Mouse (Mus musculus): ENCODE data around the gene Slc25a21.

The Slc25a21 gene

DNA sequence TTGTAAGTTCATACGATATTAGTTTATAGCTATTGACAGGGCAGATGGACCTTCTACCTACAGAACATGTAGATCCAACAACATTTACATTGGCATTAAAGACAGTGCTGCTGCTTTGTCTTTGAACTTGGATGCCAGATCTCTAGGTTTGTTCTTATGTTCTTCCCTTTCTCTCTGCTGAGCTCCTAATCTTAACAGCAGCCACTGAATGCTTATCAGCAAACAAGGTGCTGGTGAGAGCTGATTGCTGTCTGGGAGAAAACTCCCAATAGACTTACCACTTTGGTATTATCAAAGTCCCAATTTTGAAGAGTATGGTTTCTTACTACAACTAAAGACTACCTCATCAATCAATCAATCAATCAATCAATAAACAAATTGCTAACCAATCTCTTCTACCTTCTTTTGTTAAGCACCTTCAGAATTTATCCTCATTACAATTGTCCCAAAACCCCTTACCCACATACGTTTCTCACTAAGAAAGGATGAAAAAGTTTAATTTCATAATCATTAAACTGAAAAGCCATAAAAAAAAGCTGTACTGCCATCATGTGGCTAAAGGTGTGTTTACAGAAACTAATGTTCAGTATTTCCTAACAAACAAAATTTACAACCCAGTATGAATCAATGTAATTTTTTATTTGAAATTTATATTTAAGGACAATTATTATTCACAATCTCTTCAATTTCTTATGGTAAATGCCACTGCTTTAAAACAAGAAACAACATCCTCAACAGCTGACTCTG is 12.7 kb downstream of the Slc25a21 start:
- DNase-seq: no peak

DNA sequence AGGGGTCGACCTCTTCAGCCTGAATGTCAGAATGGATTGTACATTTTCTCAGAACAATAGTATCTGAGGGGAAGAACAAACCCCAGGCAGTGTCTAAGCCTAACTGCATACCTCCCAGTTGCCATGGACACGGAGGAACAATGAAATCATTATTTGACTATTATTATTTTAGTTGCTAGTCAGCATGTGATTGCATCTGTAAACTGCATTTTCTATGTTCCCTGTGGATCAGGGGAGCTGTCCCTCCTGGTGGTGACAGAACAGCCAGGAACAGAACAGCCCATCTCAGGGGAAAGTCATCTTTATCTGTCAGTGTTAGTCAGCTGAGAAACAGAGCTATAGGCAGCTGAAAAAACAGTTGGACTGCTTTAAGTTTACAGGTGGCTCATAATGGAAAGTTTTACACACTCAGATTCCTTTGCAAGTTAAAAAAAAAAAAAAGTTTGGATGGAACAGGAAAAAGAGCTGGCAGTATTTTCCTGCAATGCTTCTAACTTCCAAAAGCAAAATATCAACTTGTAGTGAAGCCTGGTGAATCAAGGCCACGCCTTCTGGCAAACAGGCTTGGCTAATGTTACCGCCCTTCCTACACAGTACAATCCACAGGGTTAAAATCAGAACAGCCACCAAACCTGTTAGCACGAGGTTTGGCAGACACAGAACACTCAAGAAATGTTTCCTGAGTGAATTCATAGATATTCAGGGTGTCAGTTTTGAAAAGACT is 17.6 kb downstream of the Slc25a21 start:
- no peak for DNase-seq

DNA sequence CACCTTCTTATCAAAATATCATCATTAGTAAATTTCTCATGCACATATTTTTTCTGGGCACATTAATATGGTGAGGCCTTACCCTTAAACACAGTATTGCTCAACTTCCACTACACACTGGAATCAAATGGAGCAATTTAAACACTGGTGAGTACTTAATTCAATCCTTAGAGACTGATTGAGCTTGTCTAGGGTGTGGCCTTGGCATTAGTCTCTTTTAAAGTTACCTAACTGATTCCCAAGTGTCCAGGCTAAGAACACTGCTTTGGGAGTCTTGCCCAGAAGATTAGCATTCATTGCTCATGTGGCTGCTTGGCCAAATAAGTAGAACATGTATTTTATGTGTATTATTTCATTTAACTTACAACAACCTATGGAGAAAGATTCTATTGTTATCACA is 18.5 kb downstream of the Slc25a21 start:
- no peak for DNase-seq

DNA sequence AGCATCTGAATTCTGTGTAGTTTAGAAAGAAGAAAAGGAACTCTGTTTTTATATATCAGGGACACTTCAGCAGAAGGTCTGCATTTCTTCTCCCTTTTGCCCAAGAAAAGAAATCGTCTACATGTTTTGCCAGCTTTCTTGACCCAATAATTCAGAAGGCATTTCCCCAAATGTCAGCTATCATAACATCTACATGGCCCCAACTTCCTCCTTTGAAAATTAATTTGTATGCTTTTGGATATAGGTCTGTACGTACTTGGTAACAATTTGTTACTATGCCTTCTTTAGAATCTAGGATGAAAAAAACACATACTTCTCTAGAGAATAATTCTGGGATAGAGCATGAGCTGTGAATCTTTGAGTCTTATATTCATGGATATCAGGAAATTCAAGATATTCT is 34.0 kb downstream of the Slc25a21 start:
- DNase-seq: no peak

DNA sequence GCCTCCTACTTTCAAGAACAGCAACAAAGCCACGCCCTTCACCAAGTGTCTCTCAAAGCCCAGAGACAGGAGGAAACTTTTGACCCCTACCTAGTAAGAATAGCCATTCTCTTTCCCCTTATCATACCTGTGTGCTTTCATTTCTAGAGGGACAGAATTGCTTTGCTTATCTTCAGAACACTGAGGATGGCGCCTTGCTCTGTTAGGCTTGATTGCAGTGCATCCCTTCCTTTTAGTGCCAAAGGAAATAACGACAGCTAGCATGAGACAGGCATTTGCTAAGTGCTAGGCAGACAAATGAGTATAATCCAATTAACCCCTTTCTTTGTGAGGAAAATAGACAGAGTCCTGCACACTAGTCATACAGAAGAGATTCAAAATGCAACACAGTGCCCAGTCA is 34.4 kb downstream of the Slc25a21 start:
- DNase-seq: no peak

DNA sequence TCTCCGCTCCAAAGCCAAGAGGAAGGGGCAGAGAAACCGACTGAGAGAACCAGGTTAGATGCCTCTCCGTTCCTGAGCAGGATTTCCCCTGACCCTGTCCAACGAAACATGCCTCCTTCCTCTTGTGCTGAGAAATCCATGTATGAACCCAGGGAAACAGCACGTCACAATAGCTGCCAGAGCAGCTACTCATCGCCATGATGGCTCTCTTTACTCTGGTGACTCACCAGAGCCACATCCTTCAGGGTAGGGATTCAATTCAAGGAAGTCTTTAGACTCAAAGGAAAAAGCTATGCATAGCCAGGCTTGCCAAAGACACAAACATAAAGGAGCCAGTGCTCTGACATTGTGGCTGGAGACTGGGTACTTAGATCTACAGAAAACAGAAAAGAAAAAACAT is 37.4 kb downstream of the Slc25a21 start:
- no peak for DNase-seq

DNA sequence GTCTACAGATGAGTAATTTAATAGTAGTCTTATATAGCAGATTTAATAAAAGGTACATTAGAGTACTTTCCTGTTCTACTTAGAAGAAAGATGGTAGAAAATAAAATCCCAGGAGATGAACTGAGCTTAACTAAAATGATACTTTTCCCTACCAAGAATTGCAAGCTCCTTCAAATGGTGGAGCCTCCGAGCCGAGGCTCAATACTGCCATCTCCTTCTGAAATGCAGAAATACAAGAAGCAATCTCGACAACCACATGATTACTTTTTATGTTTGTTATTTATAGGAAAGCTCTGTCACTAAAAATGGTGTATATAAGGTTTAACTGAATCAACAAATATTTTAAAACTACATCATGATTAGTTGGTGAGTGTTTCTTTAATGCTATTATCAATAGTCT is 39.0 kb downstream of the Slc25a21 start:
- no peak for DNase-seq

DNA sequence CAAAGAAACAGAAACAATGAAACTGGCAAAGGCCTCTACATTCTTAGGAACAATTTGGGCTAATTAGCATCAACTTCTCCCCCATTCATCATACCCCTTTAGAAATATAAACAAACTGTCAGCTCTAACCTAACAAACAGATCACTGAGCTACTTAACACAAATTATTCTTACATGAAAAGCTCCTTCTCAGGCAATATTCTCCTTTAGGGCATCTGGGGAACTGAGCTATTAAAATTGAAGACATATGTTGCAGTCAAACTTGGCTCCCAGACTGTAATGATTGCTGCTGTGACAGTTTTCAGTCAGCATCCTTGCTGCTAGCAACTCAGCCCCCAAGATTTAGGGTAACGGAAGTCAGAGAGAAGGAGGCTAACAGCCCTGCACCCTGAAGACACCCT is 58.3 kb downstream of the Slc25a21 start:
- no peak for DNase-seq

DNA sequence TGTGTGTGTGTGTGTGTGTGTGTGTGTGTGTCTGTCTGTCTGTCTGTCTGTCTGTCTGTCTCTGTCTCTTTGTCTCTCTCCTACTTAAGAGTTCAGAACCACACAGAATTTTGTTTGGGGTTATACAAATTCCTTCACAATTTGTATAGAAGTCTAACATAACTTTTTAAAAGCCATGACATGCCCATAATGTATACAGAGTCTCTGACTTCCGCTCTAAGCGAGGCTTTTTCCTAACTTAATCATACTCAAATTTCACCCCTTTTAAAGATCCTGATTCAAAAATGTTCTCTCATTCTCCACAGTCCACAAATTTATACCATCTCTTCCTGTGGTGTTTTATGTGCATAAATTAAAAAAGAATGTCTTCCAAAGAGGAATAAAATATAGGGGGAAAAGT is 59.5 kb downstream of the Slc25a21 start:
- DNase-seq: no peak

DNA sequence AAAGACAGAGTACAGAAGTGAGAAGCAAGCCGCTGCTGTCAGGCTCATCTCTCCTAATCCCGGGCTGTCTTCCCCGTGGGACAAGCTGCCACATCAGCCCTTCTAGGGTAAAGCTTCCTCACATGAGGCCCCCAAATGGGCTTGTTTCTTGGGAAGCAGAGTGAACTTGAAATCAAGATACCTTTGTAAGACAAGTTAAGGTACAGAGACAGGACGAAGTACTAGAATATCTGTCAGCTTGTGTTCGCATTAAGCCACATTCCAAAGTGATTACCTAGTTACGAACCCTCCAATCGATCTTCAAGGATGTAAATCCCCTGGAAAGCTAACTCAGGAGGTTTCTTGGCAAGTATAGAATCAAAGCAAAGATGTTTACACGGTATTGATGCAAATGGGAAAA is 78.7 kb downstream of the Slc25a21 start:
- no peak for DNase-seq

DNA sequence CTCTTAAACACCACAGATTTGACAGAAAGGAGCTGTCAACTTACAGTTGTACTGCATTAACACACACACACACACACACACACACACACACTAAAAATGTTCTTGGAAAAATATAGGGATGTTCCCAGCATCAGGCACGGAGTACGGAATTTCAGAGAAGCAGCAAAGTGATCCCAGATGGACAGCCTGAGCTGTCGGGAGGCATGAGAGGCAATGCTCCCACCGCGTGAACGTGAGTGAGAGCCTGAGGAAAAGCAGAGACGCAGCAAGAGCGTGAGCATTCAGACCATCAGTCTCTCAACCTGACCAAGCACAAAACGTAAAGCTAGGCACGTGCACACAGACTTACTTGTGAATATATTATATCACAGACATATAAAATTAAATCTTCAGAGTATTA is 81.8 kb downstream of the Slc25a21 start:
- DNase-seq: no peak

DNA sequence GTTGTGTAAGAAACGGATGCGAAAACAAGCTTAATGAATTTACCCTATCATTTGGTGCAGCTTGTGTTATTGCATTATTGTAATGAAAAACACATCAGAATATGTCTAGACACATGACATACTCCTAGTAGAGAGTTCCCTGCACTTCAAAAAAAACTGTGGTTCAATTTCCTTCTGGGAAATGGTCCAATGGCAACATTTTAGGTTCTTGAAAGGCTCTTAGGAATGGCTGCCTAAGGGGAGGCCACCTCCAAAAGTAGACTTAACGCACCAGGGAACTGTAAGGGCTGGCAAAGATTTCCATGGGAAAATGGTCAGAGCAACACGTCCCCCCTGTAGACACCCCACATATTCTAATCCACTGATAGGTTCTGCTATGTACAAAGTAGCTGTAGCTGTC is 87.9 kb downstream of the Slc25a21 start:
- no peak for DNase-seq

DNA sequence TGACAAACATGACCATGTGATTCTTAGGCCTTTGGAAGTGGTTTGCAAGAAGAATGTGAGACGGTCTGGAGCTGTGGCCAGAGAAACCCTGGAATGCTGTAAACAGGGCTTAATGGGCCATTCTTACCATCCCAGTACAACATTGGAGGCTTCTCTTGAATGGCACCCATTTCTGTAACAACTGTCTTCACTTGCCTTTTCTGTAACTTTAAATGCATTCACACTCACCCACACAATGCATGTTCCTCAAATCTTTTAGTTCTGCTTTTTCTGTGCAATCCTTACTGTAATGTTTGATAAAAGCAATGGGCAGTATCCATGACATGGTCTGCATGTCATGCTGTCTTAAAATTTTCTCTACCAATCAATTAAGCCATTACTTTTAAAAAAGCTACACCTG is 95.0 kb downstream of the Slc25a21 start:
- DNase-seq: no peak

DNA sequence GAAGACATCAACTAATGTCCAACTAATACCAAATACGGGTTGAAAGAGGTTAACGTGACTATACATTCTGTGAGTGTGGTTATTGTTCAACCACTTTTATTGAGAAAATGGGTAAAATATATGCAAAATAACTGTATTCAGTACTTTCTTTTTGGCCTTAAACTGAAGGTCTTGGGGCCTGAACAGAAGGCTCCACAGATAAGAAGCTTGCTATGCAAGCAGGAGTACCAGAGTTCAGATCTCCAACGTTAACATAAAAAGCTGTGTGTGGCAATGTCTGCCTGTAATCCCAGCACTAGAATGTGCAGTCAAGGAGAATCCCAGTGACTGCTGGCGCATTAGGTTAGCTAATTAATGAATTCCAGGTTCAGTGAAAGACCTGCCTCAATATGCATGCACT is 96.7 kb downstream of the Slc25a21 start:
- no peak for DNase-seq

DNA sequence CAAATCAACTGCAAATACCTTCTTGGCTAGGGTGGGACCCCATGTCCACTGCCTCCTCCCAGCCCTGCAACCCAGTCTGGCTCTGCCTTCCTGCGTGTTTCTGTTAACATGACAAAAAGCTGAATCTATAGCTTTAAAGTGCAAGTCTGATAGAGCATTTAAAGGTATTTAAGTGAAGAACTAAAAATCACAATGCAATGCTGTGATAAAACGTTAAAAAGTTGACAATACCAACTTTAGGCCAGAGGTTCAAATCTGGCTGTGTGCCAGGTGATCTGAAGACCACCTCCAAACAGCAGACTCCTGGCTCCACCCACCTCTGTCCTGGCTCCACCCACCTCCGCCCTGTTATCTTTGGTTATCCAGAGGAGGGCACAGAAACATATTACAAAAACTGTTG is 98.2 kb downstream of the Slc25a21 start:
- DNase-seq: no peak

DNA sequence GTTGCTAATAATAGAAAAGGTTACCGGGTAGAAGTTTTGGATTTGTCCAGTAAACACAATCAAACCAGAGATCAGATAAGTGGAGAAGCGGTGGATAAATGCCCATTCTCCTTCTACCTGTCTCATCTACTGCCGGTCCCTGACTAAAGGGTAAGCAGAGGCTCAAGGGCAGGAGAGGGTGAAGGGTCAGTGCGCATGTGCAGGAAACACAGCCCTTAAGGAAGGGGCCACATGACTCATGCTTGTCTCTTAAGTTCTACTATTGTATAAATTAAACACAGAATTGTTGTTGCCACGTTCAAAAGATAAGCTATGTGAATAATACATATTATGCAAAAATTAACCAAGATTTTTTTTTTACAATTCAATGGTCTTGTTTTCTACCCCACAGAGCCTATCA is 98.9 kb downstream of the Slc25a21 start:
- DNase-seq: no peak

DNA sequence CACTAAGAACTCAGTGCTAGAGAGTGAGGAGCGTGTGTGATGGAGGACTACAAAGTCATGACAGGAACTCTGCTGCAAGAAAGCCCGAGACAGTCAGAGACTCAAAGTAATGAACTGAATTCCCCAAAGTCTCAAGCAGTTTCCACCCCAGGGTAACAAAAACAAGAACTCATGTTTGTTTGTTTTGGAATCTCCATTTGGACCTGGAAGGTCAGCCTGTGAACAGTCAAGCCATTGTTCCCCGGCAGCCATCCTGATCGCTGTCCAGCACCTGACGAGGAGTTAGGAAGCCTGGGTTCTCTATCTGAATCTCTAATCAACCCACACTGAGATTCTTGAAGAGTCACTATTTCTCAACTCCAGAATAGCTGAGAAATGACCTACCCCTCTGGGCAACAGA is 104.2 kb downstream of the Slc25a21 start:
- no peak for DNase-seq

DNA sequence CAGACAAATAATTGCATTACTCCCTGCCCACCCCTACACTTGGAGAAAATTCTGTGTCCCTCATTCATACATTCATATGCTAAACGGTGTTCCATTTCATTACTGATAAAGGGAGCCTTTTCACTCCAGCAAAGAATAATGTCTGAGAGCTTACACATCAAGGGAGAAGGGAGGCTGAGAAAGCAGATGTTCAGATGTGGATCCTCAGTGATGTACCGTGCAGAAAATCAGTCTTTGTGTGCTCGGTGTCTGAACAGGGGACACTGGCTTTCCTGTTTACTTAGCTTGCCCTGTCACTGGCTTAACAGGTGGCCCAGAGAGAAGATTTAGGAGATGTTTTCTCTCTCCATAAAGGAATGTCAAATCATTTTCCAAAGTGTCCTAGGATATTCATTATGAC is 112.8 kb downstream of the Slc25a21 start:
- no peak for DNase-seq

DNA sequence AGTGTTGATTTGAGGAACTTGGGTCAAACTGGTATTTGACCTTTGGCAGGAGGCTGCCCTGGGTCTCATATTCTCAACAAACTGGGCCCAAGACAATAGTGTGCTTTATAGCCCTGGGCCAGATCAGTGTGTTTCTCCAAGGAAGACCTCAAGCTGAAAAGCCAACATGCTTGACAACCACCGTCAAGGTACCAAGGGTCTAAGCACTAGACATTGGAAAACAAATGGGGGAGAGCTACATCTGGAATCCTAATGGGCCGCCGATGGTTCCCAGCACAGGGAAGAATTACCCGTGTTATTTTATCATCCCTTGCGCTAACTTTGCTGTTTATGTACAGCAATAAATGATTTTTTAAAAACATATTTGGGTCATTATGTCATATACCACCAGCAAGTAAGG is 113.7 kb downstream of the Slc25a21 start:
- DNase-seq: no peak

DNA sequence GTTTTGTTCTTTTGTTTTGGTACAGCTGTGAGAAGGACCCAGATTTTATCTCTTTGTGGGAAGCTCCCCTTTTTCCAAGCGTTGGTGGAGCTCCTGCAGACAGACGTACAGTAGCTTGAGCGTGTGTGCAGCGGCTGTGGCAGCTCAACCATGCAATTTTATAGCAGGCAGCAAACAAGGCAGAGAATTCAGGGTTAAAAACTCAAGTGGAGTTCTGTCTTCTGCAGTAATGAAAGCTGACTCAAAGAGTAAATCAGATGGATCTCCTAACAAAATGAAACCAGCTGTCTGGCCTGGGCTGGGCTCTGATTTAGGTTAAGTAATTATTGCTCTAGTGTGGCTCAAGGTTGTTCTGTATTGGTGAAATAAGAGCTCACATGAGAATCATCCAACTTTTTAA is 120.7 kb downstream of the Slc25a21 start:
- no peak for DNase-seq

DNA sequence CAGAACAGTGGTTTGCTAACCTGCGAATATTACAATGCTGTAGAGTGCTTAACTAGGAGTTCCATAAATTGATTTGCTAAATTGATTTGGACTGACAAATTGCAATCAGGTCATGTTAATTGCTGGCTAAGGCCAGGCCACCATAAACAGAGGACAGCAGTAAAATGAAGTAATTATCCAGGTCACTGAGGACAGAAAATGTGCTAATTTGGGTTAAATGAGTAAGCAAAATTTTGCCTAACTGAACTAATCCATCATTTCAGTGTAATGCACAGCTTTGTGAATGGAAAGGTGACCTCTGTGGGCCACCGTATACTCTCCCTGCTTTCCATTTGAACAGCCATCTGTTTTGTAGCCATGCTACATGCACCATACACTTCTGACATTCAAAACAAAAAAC is 124.7 kb downstream of the Slc25a21 start:
- DNase-seq: no peak

DNA sequence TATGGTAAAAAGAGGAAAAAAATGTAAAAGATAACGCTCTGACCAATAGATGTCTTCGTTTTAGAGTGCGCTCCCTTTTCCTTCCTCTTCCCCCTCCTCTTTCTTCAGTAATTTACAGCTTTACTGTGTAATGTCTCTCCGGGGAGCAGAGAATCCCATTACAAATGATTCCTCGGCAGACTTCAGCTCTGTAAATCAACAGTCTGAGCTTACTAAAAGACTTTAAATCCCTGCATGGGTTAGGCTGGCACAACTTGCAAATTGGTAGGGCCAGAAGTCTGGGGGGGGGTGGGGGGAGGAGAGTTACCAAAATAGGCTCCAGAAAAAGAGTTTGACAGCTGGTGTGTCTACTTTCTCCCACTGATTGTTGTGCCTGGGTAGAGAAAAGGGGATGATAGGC is 128.7 kb downstream of the Slc25a21 start:
- no peak for DNase-seq

DNA sequence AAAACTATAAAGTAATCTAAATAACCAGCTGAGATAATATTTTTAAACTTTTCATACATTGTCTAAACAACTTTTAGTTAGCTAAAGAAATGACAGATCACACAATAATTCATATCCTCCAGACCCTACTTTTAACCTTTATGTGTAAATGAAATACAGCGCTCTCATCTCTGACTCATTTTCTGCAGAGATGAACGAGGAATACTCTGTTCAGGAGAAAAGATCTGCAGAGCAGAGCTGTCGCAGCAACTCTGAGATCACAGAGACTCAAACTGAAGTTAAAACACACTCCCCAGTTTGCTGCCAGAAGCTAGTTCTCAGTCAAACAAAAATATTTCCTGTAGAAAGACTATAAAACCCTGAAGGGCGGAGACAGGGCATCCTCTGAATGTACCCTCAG is 177.5 kb downstream of the Slc25a21 start:
- DNase-seq: no peak

DNA sequence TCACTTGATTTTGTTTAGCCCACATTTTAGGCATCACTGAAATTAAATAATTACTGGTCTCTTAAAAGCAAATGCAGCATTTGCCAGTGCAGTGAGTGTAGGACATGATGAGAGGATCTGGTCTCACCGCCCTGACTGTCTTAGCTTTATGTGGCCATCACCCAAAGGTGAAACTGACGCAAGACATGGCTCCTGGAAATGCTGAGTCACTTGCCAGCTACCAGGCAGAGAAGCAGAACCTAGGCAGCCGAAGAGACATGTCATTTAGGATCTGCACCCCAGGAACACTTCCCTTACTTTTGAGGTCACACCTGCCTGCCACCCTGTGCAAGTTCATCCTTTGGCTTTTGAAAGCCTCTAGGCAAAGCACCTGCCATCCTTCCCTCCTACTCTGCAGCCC is 180.4 kb downstream of the Slc25a21 start:
- DNase-seq: no peak

DNA sequence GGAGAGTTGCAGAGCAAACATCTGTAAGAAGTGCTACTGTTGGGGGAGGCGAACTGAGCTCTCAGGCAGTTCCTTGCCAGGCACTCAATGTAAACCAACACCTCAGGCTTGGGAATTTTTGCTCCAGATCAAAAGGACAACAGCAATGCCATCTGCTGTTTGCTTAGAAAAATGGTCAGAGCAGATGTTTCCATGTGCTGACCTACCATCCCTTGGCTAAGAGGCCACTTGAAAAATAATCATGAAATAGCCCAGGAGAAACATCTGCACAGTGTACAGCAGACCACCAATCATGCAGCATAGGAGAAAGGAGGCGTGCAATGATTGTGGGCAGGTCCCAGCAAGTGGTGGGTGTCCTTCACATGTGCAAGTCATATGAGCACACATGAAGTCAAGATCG is 180.9 kb downstream of the Slc25a21 start:
- DNase-seq: no peak

Measured in thymus, postnatal 4 days (tissue).